Mouse (Mus musculus): ENCODE data around the gene Cnr2.

GRCm38 (mm10) chr4:135889884-135890283 lies 5.3 kb upstream of the Cnr2 start:
- TF ChIP-seq CTCF (conservative IDR thresholded peaks at IDR 0.05; ENCODE audit: low read length): peak; percentile 69
- no peak for TF ChIP-seq NANOG (IDR thresholded peaks at IDR 0.05; ENCODE audit: borderline replicate concordance, low read length)

All from E14TG2a.4 (cell line).